Mouse (Mus musculus): ENCODE data around the gene Gse1. TPM values are rescaled to one million over a fixed set of nuclear protein-coding genes. Genes with fewer than 3 reads are reported as not detected.

Gene Gse1
- polyA plus RNA-seq (2011; ENCODE audit: insufficient read depth, insufficient read length, low replicate concordance, missing spikeins) = 39.7 and 45.8 TPM in 2 replicates

- no peak within 1 kb of the TSS for H3K4me3 ChIP-seq (replicated peaks; ENCODE audit: control insufficient read depth, low read depth, low read length)
- no peak within 1 kb of the TSS for H3K27ac ChIP-seq (ENCODE audit: control insufficient read depth, insufficient read depth, low read depth, low read length, poor library complexity)
- TF ChIP-seq POLR2A (IDR thresholded peaks at IDR 0.05; ENCODE audit: borderline replicate concordance, control insufficient read depth, low read depth, low read length) (no peak), CTCF (IDR thresholded peaks at IDR 0.05; ENCODE audit: control insufficient read depth, insufficient read depth, low read length) (no peak)
- 15% methylated on average over 47 of the region's 52 CpGs for WGBS
- peaks cover 2% of the 10 kb centered on the region for H3K4me1 ChIP-seq (ENCODE audit: control insufficient read depth, insufficient read depth, low read length)
Measured at GRCm38 (mm10) chr8:120227891-120228591, at the start of gene Gse1. Gse1 (plus strand) TSS chr8:120228456.

GRCm38 (mm10) chr8:120179027-120179431 is 49.2 kb upstream of the Gse1 start:
- H3K4me1 ChIP-seq (ENCODE audit: control insufficient read depth, insufficient read depth, low read length) = no peaks in the 10 kb centered on the region
- no peak overlapping the region for H3K4me3 ChIP-seq (replicated peaks; ENCODE audit: control insufficient read depth, low read depth, low read length)
- H3K27ac ChIP-seq (ENCODE audit: control insufficient read depth, insufficient read depth, low read depth, low read length, poor library complexity) = no peak overlapping the region
- TF ChIP-seq POLR2A (IDR thresholded peaks at IDR 0.05; ENCODE audit: borderline replicate concordance, control insufficient read depth, low read depth, low read length) = no peak
- peak; percentile 98 for TF ChIP-seq CTCF (IDR thresholded peaks at IDR 0.05; ENCODE audit: control insufficient read depth, insufficient read depth, low read length)
- WGBS = 0% methylated on average over 10 of the region's 10 CpGs

GRCm38 (mm10) chr8:120180445-120180970 is 47.7 kb upstream of the Gse1 start:
- Histone ChIP-seq H3K27ac (ENCODE audit: control insufficient read depth, insufficient read depth, low read depth, low read length, poor library complexity) (no peak overlapping the region), H3K4me1 (ENCODE audit: control insufficient read depth, insufficient read depth, low read length) (no peaks in the 10 kb centered on the region), H3K4me3 (replicated peaks; ENCODE audit: control insufficient read depth, low read depth, low read length) (no peak overlapping the region)
- 72% methylated on average over 7 of the region's 7 CpGs for WGBS
- TF ChIP-seq CTCF (IDR thresholded peaks at IDR 0.05; ENCODE audit: control insufficient read depth, insufficient read depth, low read length) (no peak), POLR2A (IDR thresholded peaks at IDR 0.05; ENCODE audit: borderline replicate concordance, control insufficient read depth, low read depth, low read length) (no peak)

- H3K27ac ChIP-seq (ENCODE audit: control insufficient read depth, insufficient read depth, low read depth, low read length, poor library complexity) = no peak overlapping the region
- no peaks in the 10 kb centered on the region for H3K4me1 ChIP-seq (ENCODE audit: control insufficient read depth, insufficient read depth, low read length)
- no peak for TF ChIP-seq CTCF (IDR thresholded peaks at IDR 0.05; ENCODE audit: control insufficient read depth, insufficient read depth, low read length)
- no peak for TF ChIP-seq POLR2A (IDR thresholded peaks at IDR 0.05; ENCODE audit: borderline replicate concordance, control insufficient read depth, low read depth, low read length)
- no peak overlapping the region for H3K4me3 ChIP-seq (replicated peaks; ENCODE audit: control insufficient read depth, low read depth, low read length)
- WGBS = 76% methylated on average over 5 of the region's 5 CpGs
Measured at GRCm38 (mm10) chr8:120181274-120181673, 47.0 kb upstream of the Gse1 start.

- 81% methylated on average over 4 of the region's 4 CpGs for WGBS
- TF ChIP-seq POLR2A (IDR thresholded peaks at IDR 0.05; ENCODE audit: borderline replicate concordance, control insufficient read depth, low read depth, low read length) (no peak), CTCF (IDR thresholded peaks at IDR 0.05; ENCODE audit: control insufficient read depth, insufficient read depth, low read length) (no peak)
Measured at GRCm38 (mm10) chr8:120181861-120182414, 46.3 kb upstream of the Gse1 start.

GRCm38 (mm10) chr8:120184366-120184765 is 43.9 kb upstream of the Gse1 start:
- Histone ChIP-seq H3K4me3 (replicated peaks; ENCODE audit: control insufficient read depth, low read depth, low read length) (no peak overlapping the region), H3K27ac (ENCODE audit: control insufficient read depth, insufficient read depth, low read depth, low read length, poor library complexity) (no peak overlapping the region), H3K4me1 (ENCODE audit: control insufficient read depth, insufficient read depth, low read length) (no peaks in the 10 kb centered on the region)
- no peak for TF ChIP-seq CTCF (IDR thresholded peaks at IDR 0.05; ENCODE audit: control insufficient read depth, insufficient read depth, low read length)
- no peak for TF ChIP-seq POLR2A (IDR thresholded peaks at IDR 0.05; ENCODE audit: borderline replicate concordance, control insufficient read depth, low read depth, low read length)
- 67% methylated on average over 9 of the region's 9 CpGs for WGBS

More at GRCm38 (mm10) chr8:120181861-120182414, 46.3 kb upstream of the Gse1 start:
- H3K4me3 ChIP-seq (replicated peaks; ENCODE audit: control insufficient read depth, low read depth, low read length) = no peak overlapping the region
- no peaks in the 10 kb centered on the region for H3K4me1 ChIP-seq (ENCODE audit: control insufficient read depth, insufficient read depth, low read length)
- H3K27ac ChIP-seq (ENCODE audit: control insufficient read depth, insufficient read depth, low read depth, low read length, poor library complexity) = no peak overlapping the region

GRCm38 (mm10) chr8:120184850-120185792 is 43.1 kb upstream of the Gse1 start:
- WGBS = 67% methylated on average over 16 of the region's 17 CpGs
- Histone ChIP-seq H3K4me3 (replicated peaks; ENCODE audit: control insufficient read depth, low read depth, low read length) (no peak overlapping the region), H3K27ac (ENCODE audit: control insufficient read depth, insufficient read depth, low read depth, low read length, poor library complexity) (no peak overlapping the region), H3K4me1 (ENCODE audit: control insufficient read depth, insufficient read depth, low read length) (no peaks in the 10 kb centered on the region)
- TF ChIP-seq CTCF (IDR thresholded peaks at IDR 0.05; ENCODE audit: control insufficient read depth, insufficient read depth, low read length) = no peak
- no peak for TF ChIP-seq POLR2A (IDR thresholded peaks at IDR 0.05; ENCODE audit: borderline replicate concordance, control insufficient read depth, low read depth, low read length)
